Mouse (Mus musculus) CH12F3 (cell line): ENCODE measurements around the gene Hes7.

Experiments
- in situ Hi-C: fragments of 300-500 bp; cut with MboI; formaldehyde crosslinking; loops from 2 replicates; pipeline ENCODE4 v1.14.3; 2020; ENCODE audit warnings: low sequenced_read_pairs

Gene Hes7

GRCm38 (mm10) chr11:69120221-69121000, at the start of gene Hes7:
TSS of gene Hes7 (plus strand) at chr11:69120404.
- in situ Hi-C loops = no loop called here

DNA sequence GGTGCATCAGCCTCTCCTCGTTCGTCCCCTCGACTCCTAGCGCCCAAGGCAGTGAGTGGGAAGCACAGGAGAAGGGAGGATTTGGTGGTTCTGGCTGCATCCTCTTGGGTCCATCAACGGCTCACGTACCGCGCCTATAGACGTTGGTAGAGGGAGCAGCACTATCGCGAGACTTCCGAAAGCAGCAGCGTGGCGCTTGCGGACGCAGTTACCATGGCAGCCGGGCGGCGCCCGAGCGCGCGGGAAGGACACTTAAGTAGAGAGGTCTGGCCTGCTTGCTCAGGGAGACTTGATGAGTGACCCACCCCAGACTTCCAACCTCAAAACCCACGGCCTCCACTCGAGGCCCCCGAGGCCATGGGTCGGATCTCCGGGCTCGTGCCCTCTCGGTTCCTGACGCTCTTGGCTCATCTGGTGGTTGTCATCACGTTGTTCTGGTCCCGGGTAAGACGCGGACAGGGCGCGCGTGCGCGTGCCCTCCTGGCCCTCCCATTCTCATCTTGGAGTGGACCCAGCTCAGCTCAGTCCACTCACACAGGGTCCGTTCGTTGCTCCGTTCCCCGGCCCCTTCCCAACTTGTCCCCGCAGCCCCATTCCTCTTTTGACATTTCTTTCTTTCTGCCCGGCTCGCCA, 49.5 kb upstream of the Hes7 start, which contains the start of gene Tmem107:
TSS of gene Tmem107 (plus strand) at position 217 of the 633 bp plus-strand sequence.
- in situ Hi-C loops = no loop called here

- in situ Hi-C loops = no loop called here
Measured at GRCm38 (mm10) chr11:69071262-69071661, 48.9 kb upstream of the Hes7 start.

DNA sequence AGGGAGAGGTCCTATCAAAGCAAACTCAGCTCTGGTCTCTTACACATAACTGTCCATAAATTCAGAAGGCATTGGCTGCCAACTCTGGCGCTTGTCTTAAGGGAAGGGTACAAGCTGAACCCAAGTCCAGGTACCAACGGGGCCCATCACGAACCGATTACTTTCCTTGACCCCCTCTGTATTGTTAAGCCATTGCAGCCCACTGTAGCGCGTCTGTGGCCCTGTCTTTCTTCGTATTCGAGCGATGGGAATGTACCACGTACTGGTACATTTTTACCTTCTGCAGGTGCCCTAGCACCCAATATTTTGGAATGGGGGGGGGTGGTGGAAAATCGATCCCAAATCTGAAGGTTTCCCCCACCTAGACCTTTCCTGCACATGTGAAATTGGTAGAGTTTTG, 48.0 kb upstream of the Hes7 start:
- in situ Hi-C loops = no loop called here

- in situ Hi-C loops = no loop called here
Measured at GRCm38 (mm10) chr11:69072666-69073064, 47.5 kb upstream of the Hes7 start.

DNA sequence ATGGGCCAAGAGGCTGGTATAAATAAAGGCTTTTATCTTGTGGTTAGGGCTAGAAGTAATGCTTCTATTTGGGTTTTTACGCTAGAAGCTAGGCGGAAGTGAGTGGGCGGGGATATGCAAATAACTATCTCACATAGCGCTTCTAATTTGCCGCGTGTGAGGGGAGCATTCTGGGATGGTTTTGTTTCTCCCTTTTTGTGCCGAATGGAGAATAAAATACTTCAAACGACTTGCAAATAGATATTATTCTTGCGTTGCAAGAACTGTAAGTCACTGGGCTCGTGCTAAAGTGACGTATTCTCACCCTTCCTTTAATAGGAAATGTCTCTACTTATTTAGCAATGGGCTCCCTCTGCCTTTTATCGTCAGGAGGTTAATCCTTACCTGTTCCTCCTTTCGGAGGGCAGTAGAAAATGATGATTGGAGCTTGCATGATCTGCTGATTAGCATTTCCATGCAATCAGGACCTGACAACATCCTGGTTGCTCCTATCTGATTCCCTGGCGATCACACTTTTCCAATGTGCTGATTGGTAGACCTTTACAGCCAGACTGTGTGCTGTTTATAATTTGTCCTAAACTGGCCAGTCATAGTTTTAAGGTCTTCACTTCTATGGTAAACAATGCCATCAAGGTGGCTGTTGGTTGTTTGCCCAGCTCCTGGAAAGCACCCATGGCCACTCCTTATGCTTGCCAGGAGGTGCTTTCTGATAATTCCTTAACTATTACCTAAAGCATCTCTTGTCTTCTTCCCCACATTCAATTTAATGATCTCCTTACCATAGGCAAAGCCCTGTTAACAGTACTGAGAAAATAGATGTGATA, 46.9 kb upstream of the Hes7 start:
- in situ Hi-C loops = no loop called here

DNA sequence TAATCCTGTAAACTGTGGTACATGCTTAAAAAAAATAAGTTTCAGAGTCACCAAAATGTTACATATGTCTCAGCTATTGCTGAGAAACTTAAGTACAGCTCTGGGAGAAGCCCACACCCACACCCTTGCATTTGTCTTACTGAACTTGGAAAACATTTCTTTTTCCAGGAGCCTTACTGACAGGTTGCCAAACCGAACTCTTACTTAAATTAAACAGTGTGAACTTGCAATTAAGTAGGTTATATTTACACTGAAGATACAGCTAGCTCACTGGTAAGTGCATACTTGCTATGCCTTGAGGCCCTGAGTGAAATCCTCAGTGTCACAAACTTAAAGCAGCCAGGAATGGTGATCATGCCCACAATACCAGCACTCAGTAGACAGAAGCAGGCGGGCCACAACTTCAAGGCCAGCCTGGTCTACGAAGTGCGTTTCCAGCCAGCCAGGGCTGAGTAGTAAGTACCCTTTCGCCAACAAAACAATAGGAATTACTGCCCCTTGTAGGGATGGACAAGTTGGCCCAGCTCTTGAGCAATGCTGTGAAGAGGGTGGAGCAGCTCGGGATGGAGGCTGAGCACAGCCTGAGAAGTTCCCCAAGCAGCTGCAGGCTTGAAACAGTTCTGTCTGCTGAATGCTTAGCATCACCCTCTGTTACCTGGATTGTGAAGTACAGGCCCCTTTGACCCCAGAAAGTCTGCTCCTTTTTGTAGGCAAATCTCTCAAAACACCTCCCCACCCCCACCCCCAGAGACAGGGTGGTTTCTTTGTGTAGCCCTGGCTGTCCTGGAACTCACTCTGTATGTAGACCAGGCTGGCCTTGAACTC, 46.0 kb upstream of the Hes7 start:
- in situ Hi-C loops = no loop called here

DNA sequence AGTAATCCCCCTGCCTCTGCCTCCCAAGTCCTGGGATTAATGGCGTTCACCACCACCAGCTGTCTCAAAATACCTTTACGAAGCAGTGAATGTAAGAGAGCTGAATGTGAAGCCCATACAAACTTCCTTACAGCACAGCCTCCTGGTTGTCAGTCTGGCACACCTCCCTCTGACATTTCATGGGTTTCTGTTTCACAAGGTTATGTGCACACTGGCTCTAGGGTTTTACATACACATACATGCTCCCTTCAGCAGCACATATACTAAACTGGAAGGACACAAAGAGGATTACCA, 45.5 kb upstream of the Hes7 start:
- in situ Hi-C loops = no loop called here

DNA sequence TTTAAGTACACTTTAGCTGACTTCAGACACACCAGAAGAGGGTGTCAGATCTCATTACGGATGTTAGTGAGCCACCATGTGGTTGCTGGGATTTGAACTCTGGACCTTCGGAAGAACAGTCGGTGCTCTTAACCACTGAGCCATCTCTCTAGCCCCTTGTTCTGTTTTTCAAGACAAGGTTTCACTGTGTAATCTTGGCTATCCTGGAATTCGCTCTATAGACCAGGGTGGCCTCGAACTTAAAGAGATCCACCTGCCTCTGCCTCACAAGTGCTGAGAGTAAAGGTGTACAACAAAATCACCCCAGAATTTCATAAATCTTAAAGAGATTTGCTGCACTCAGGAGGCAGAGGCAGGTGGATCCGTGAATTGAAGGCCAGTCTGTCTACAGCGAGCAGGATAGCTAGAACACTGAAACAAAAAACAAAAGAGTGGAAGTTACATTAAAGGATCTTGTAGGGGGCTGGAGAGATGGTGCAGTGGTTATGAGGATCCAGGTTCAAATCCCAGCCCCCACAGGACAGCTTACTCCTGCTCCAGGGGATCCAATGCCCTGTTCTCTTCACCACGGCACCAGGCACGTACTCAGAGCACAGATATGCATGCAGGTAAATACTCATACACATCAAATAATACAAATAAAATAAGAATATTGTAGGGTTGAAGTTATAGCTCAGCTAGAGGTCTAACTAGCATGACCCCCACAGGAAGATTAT, 44.3 kb upstream of the Hes7 start:
- in situ Hi-C loops = no loop called here

- in situ Hi-C loops = no loop called here
Measured at GRCm38 (mm10) chr11:69076572-69076971, 43.6 kb upstream of the Hes7 start.

- in situ Hi-C loops = no loop called here
Measured at GRCm38 (mm10) chr11:69077316-69077715, 42.9 kb upstream of the Hes7 start.

DNA sequence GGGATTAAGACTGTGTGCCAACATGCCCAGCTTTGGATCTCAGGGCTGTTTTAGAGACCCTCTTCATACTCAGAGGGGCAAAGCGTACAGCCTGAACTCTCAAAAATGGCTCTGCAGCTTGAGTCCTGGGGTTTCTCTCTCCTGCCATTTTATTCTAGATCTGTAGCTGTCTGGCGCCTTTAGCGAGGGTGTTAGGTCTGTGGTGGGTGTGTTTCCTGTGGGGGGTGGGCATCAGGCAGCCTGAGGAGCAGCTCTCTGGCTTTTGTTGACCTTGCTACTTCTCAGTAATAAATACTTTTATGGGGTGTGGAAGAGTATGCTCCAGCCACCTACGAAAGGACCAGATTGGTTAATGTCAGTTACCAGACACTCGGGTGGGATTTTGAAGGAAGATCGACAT, 42.2 kb upstream of the Hes7 start:
- in situ Hi-C loops = no loop called here

- in situ Hi-C loops = no loop called here
Measured at GRCm38 (mm10) chr11:69078805-69079438, 41.3 kb upstream of the Hes7 start.

DNA sequence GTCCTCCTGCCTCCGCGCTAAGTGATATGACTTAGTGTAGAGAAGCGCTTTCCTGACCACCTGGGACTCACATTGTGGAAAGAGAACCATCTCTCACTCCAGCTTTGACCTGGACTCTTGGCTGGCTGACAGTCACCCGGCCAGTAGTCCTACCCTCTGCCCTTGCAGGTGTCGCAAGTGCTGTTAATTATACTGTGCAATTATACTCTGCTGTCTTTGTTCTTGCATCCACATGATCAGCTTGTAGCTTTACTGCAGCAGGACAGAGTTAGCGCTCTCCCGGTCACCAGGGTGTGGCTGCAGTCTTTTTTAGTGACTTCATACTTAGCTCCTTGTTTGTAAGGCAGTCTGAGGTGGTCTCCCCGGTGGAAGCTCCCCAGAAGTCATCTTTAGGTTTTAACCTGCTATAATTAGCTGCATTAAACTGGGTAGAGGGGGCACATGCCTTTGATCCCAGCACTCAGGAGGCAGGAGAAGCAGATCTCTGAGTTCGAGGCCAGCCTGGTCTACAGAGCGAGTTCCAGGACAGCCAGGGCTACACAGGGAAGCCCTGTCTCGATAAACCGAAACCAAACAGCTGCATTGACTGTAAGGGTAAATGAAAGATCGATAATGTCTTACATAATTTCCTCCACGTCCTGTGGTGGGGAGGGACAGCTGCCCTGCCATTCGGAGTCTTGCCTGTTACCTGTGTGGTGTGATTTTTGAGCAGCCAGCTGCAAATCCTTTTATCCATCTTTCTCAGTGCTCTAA, 39.9 kb upstream of the Hes7 start:
- in situ Hi-C loops = no loop called here

DNA sequence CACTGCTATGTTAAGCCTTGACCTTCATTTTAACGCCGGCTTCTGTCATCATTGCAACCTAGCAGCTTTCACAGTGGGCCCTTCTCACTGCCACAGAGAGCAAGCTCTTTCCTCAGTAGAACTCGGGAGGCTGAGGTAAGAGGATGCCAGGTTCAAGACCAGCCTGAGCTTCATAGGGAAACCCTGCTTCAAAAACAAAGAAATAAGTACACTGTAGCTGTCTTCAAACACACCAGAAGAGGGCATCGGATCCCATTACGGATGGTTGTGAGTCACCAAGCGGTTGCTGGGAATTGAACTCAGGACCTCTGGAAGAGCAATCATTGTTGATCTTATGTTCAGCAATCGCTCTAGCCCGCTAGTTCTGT, 39.4 kb upstream of the Hes7 start:
- in situ Hi-C loops = no loop called here

DNA sequence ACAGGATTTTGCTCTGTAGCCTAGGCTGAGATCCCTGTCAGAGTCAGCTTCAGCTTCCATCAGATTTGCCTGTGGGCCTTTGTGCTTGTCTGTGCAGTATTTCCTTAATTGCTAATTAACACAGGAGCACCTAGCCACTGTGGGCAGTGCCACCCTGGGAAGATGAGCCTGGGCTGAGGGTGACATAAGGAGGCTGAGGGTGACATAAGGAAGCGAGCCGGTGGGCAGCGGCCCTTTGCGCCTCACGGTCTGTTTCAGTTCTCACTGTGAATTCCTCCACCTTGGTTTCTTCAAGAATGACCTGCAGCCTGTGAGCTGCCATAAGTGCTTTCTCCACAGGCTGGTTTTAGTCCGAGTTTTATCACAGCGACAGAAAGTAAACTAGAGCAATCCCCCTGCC, 38.6 kb upstream of the Hes7 start:
- in situ Hi-C loops = no loop called here

GRCm38 (mm10) chr11:69085608-69086007, 34.6 kb upstream of the Hes7 start:
- in situ Hi-C loops = no loop called here

DNA sequence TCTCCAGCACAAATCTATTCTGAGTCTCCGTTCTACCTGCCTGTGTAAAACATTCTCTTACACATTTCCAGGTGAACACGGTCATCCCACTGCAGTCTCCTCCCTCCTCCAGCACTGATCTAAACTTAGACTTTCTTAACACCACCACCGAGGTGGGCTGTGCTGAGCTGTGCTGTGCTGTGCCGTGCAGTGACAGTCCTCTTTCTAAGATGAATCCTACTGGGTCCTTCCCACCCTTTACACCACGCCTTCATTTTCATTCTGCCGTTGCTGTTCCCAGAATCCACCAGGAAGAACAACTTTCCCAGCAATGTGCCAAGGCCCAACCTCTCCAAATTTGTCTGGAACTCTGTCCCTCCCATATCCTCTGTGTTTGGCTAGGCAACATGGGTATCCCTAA, 33.8 kb upstream of the Hes7 start:
- in situ Hi-C loops = no loop called here

GRCm38 (mm10) chr11:69087082-69087481, 33.1 kb upstream of the Hes7 start:
- in situ Hi-C loops = no loop called here
